Mouse (Mus musculus): Measurements from ENCODE around the gene Alk. TPM values are rescaled to one million over a fixed set of nuclear protein-coding genes. Genes with fewer than 3 reads are reported as not detected.

The Alk gene
- polyA plus RNA-seq, 1 experiment from 2014 or later: 0.44 TPM

- peak overlapping the region; percentile 84 for H3K27ac ChIP-seq (replicated peaks)
- peak; percentile 62; the same call in 1 of the 2 replicates for ATAC-seq (ENCODE audit: extremely low read depth, insufficient number of reproducible peaks, low FRiP score, low TSS enrichment)
- H3K9me3 ChIP-seq: no peaks in the 10 kb centered on the region
- peaks cover 26% of the 10 kb centered on the region for H3K4me1 ChIP-seq
- H3K9ac ChIP-seq: no peak overlapping the region
- 29% methylated on average over 4 of the region's 4 CpGs for WGBS
- no peak overlapping the region for H3K4me2 ChIP-seq
- no peaks in the 10 kb centered on the region for H3K36me3 ChIP-seq
- no peaks in the 10 kb centered on the region for H3K27me3 ChIP-seq (replicated peaks)
- no peak overlapping the region for H3K4me3 ChIP-seq
These were observed 352.9 kb downstream of the Alk start for GRCm38 (mm10) chr17:72251554-72251953.

GRCm38 (mm10) chr17:72250482-72251405 lies 353.7 kb downstream of the Alk start:
- Histone ChIP-seq H3K36me3 (no peaks in the 10 kb centered on the region), H3K4me2 (no peak overlapping the region), H3K27ac (replicated peaks) (peak overlapping the region; percentile 84), H3K9ac (no peak overlapping the region), H3K4me1 (peaks cover 26% of the 10 kb centered on the region), H3K9me3 (no peaks in the 10 kb centered on the region), H3K4me3 (no peak overlapping the region), H3K27me3 (replicated peaks) (no peaks in the 10 kb centered on the region)
- WGBS: 58% methylated on average over 7 of the region's 7 CpGs
- ATAC-seq (ENCODE audit: extremely low read depth, insufficient number of reproducible peaks, low FRiP score, low TSS enrichment): no peak; the same call in 1 of the 2 replicates

DNA sequence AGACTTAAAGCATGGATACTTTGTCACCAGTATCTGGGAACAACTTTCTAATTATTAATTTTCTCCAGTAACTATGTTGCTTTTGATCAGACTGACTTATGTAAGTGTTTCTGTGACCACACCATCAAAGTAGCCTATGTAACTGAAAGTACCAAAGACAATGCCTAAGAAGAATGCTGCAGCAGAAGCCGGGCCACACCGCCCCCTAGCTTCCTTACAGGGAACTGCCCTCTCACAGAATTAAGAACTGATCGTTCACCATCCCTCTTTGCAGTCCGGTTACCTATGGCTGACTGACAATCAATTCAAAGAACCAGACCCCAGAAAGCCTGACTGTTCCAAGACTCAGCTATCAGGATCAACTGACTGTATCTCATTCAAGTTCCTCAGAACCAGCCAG lies 362.4 kb downstream of the Alk start:
- H3K4me1 ChIP-seq: no peaks in the 10 kb centered on the region

DNA sequence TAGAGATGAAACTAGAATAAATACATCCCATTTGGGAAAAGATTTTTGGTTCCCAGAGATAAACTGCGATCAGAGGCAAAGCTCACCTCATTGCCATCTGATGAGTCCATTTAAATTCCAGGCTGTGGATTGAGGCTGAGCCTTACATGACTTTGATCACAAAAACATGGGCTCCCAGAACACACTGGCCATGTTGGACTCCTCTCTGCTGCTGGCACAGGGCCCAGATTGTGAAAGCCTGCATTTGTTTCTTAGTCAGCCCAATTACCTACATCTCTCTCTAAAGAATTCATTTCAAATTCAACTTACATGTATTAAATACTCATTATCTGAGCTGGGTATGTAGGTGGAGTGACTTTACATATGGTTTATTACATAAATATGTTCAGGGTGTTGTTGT lies 367.1 kb downstream of the Alk start:
- no peak for ATAC-seq (ENCODE audit: extremely low read depth, insufficient number of reproducible peaks, low FRiP score, low TSS enrichment)
- Histone ChIP-seq H3K27me3 (replicated peaks) (no peaks in the 10 kb centered on the region), H3K9me3 (peaks cover 9% of the 10 kb centered on the region; the same call in 1 of the 2 replicates), H3K4me1 (no peaks in the 10 kb centered on the region), H3K4me3 (no peak overlapping the region), H3K4me2 (no peak overlapping the region), H3K27ac (replicated peaks) (no peak overlapping the region), H3K9ac (no peak overlapping the region), H3K36me3 (no peaks in the 10 kb centered on the region)
- 69% methylated on average over 1 of the region's 1 CpGs for whole genome bisulfite sequencing

More for the DNA sequence above, 362.4 kb downstream of the Alk start:
- Histone ChIP-seq H3K4me3 (no peak overlapping the region), H3K9ac (no peak overlapping the region), H3K27me3 (replicated peaks) (no peaks in the 10 kb centered on the region), H3K4me2 (no peak overlapping the region), H3K9me3 (peaks cover 9% of the 10 kb centered on the region; the same call in 1 of the 2 replicates), H3K27ac (replicated peaks) (no peak overlapping the region), H3K36me3 (no peaks in the 10 kb centered on the region)
- 43% methylated on average over 4 of the region's 4 CpGs for WGBS
- no peak for ATAC-seq (ENCODE audit: extremely low read depth, insufficient number of reproducible peaks, low FRiP score, low TSS enrichment)

GRCm38 (mm10) chr17:72230891-72231290 lies 373.5 kb downstream of the Alk start:
- H3K27me3 ChIP-seq (replicated peaks): no peaks in the 10 kb centered on the region
- no peaks in the 10 kb centered on the region for H3K36me3 ChIP-seq
- H3K4me3 ChIP-seq: no peak overlapping the region
- no peak for ATAC-seq (ENCODE audit: extremely low read depth, insufficient number of reproducible peaks, low FRiP score, low TSS enrichment)
- H3K9me3 ChIP-seq: no peaks in the 10 kb centered on the region
- H3K9ac ChIP-seq: no peak overlapping the region
- no peak overlapping the region for H3K27ac ChIP-seq (replicated peaks)
- H3K4me2 ChIP-seq: no peak overlapping the region
- 86% methylated on average over 7 of the region's 7 CpGs for WGBS
- no peaks in the 10 kb centered on the region for H3K4me1 ChIP-seq

DNA sequence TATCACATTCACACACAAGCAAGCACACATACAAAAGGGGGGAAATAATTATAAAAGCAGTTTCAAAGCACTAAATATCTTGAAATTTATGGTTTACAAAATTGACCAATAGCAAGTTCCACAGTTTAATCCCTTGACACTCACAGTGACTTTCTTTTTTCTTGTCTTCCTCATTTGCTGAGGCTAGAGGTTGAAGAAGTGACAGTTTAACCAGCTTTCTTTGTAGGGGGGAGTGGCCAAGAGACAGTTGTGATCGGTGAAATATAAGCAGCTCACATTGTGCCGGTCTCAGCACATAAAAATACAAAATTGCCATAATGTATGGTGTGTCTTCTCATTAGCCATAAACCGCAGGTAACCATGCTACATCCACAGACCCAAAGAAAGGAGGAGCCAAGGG lies 385.6 kb downstream of the Alk start:
- Histone ChIP-seq H3K4me1 (no peaks in the 10 kb centered on the region), H3K27me3 (replicated peaks) (no peaks in the 10 kb centered on the region), H3K9ac (no peak overlapping the region), H3K9me3 (peaks cover 4% of the 10 kb centered on the region; the same call in 1 of the 2 replicates), H3K36me3 (no peaks in the 10 kb centered on the region), H3K27ac (replicated peaks) (no peak overlapping the region), H3K4me3 (no peak overlapping the region), H3K4me2 (no peak overlapping the region)
- WGBS: 79% methylated on average over 3 of the region's 3 CpGs
- no peak for ATAC-seq (ENCODE audit: extremely low read depth, insufficient number of reproducible peaks, low FRiP score, low TSS enrichment)

GRCm38 (mm10) chr17:72197576-72197975 lies 406.9 kb downstream of the Alk start:
- no peaks in the 10 kb centered on the region for H3K27me3 ChIP-seq (replicated peaks)
- ATAC-seq (ENCODE audit: extremely low read depth, insufficient number of reproducible peaks, low FRiP score, low TSS enrichment): no peak
- WGBS: 72% methylated on average over 6 of the region's 6 CpGs
- H3K27ac ChIP-seq (replicated peaks): no peak overlapping the region
- H3K4me3 ChIP-seq: no peak overlapping the region
- no peak overlapping the region for H3K4me2 ChIP-seq
- no peak overlapping the region for H3K9ac ChIP-seq
- H3K4me1 ChIP-seq: no peaks in the 10 kb centered on the region
- H3K9me3 ChIP-seq: no peaks in the 10 kb centered on the region
- no peaks in the 10 kb centered on the region for H3K36me3 ChIP-seq

DNA sequence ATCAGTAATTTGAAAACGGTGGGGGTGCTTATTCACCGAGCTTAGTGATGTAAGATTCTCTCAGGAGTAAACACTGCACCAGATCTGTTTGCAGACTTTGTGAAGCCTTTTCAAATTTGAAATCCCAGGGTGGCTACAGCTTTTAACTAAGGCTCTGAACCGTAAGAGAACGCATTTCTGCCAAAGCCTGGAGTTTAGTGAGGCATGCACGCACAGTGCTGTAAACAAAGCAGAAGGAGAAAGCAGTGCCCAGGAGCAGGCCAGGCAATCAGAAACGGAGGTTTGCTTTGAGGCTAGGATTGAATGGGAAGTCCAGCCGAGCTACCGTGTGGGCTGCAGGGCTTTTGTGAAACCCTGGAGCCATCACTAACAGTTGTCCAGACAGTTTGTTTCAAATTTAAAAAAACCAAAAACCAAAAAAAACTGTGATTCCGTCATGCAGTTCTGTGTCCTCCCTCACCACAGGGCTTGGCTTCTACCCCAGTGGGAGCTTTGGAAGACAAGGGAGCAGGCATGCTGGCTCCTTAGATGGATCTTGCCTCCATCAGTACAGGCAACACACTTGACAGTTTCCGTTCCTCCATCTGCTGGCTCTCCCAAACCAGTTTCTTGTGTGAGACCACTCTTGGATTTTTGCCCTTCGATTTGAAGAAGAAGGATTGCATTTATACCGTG lies 409.3 kb downstream of the Alk start:
- WGBS: 46% methylated on average over 12 of the region's 12 CpGs
- no peaks in the 10 kb centered on the region for H3K9me3 ChIP-seq

DNA sequence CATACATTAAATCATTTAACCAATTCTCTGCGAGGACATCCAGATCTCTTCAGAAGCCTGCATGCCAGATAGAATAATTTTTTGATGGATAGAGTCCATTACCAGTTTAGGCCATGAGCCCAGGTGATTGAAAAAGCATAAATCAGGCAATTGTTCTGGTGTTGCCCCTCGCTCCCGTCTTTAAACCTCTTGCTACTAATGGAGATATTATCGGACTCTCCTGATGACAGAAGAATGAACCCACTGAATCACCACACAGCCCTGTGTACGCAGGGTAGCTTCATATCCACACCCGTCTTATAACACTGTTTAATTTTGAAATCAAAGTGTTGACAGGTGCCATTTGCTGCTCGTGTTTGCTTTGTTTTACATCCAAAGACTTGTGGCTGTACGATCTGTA lies 413.9 kb downstream of the Alk start:
- Histone ChIP-seq H3K9me3 (no peaks in the 10 kb centered on the region), H3K4me2 (no peak overlapping the region), H3K9ac (no peak overlapping the region), H3K4me1 (no peaks in the 10 kb centered on the region), H3K36me3 (no peaks in the 10 kb centered on the region), H3K27me3 (replicated peaks) (no peaks in the 10 kb centered on the region), H3K4me3 (no peak overlapping the region), H3K27ac (replicated peaks) (no peak overlapping the region)
- 71% methylated on average over 8 of the region's 8 CpGs for WGBS
- no peak for ATAC-seq (ENCODE audit: extremely low read depth, insufficient number of reproducible peaks, low FRiP score, low TSS enrichment)

More for the DNA sequence above, 409.3 kb downstream of the Alk start:
- ATAC-seq (ENCODE audit: extremely low read depth, insufficient number of reproducible peaks, low FRiP score, low TSS enrichment): no peak
- H3K27me3 ChIP-seq (replicated peaks): no peaks in the 10 kb centered on the region
- H3K27ac ChIP-seq (replicated peaks): no peak overlapping the region
- no peak overlapping the region for H3K4me2 ChIP-seq
- no peaks in the 10 kb centered on the region for H3K4me1 ChIP-seq
- H3K4me3 ChIP-seq: no peak overlapping the region
- no peaks in the 10 kb centered on the region for H3K36me3 ChIP-seq
- H3K9ac ChIP-seq: no peak overlapping the region

DNA sequence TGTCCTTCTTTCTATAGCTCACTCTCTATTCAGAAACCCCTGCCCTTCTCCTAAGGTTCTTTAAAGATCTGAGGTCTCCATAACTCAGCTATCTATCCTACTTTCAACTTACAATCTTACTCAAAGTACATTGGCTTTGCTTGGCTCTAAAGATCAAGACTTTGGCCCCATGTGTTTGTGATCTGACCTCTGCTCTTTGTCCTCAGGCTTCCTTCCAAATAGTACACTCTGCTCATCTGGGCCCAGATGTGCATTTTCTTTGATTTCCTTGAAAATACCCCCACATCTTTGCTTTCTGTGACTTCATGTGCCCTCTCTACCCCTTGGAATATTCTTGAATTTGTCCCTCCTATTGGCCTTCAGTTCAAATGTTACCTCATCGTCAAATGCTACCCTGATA lies 417.4 kb downstream of the Alk start:
- Histone ChIP-seq H3K9me3 (no peaks in the 10 kb centered on the region), H3K9ac (no peak overlapping the region), H3K27ac (replicated peaks) (no peak overlapping the region), H3K4me1 (no peaks in the 10 kb centered on the region), H3K27me3 (replicated peaks) (no peaks in the 10 kb centered on the region), H3K4me2 (no peak overlapping the region), H3K36me3 (no peaks in the 10 kb centered on the region), H3K4me3 (no peak overlapping the region)
- ATAC-seq (ENCODE audit: extremely low read depth, insufficient number of reproducible peaks, low FRiP score, low TSS enrichment): no peak
- WGBS: 73% methylated on average over 1 of the region's 1 CpGs

- Histone ChIP-seq H3K27ac (replicated peaks) (no peak overlapping the region), H3K27me3 (replicated peaks) (no peaks in the 10 kb centered on the region), H3K9ac (no peak overlapping the region), H3K4me3 (no peak overlapping the region), H3K4me2 (no peak overlapping the region), H3K9me3 (no peaks in the 10 kb centered on the region), H3K36me3 (no peaks in the 10 kb centered on the region), H3K4me1 (no peaks in the 10 kb centered on the region)
- 55% methylated on average over 2 of the region's 2 CpGs for WGBS
- no peak for ATAC-seq (ENCODE audit: extremely low read depth, insufficient number of reproducible peaks, low FRiP score, low TSS enrichment)
These were observed 422.0 kb downstream of the Alk start for GRCm38 (mm10) chr17:72182414-72182813.
